Mouse (Mus musculus) left cerebral cortex, postnatal 10 days (tissue): ENCODE data around the gene Ube2h. TPM values are rescaled to one million over a fixed set of nuclear protein-coding genes. Genes with fewer than 3 reads are reported as not detected.
"Not testable (repeated sequence)": the region's sequence is repeated elsewhere in the genome, so short reads cannot be mapped to it uniquely, and the experiment has no call there.

Experiments used
- DNase-seq, 2 experiments: peaks; one replicate each; pipeline ENCODE4 v3.0.0; 2021 to 2022; ENCODE audit warnings: low spot score in 2 of 2, mixed read lengths in 1 of 2; ENCODE audit errors: extremely low spot score in 1 of 2
- intact Hi-C: fragments of 180-260 bp; cut with DNase I; formaldehyde crosslinking; loops from one replicate; pipeline ENCODE4 v1.15.1; 2025
- total RNA-seq, 2 experiments: library from RNA; stranded (reverse); gene quantifications; 2 replicates each; pipeline ENCODE4 v1.2.3; 2021

Ube2h gene
- total RNA-seq, 2 experiments from 2014 or later: 92.0 to 93.9 TPM

- intact Hi-C loops: no loop called here
- no peak for DNase-seq
These were observed 86.8 kb downstream of the Ube2h start for GRCm38 (mm10) chr6:30217581-30217980.

GRCm38 (mm10) chr6:30212468-30212867 lies 91.9 kb downstream of the Ube2h start:
- intact Hi-C loops: no loop called here
- DNase-seq: no peak

- intact Hi-C loops: no loop called here
- no peak for DNase-seq
These were observed 92.5 kb downstream of the Ube2h start for GRCm38 (mm10) chr6:30211641-30212455.

DNA sequence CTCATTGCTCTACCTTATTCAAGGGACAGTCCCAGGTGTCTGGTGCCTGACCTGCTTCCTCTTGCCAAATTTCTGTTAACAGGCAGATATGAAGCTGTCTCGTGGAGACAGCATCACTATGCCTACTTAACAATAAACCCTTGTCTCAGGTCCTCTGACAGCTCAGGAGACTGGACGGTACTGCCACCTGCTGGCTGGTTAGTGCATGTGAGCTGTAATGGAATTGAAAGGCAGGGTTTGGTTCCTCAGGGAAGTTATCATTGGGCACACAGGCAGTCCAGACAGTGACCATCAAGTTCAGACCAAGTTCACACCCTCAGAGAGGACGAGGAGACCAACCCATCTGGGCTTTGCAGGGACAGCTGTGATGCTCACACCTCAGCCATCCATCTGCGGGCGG lies 93.6 kb downstream of the Ube2h start:
- intact Hi-C loops: no loop called here
- DNase-seq: peak; percentile 61 to 78

- intact Hi-C loops: loop anchor here (5.0 to 10.0 kb wide), 3 partner anchors 117 to 354 kb away; no protein-coding TSS in a partner anchor
These were observed 95.5 kb downstream of the Ube2h start for GRCm38 (mm10) chr6:30208844-30209243.

GRCm38 (mm10) chr6:30205587-30206202 lies 98.6 kb downstream of the Ube2h start:
- DNase-seq: peak; percentile 52 to 83
- intact Hi-C loops: loop anchor here (5.0 to 10.0 kb wide), 3 partner anchors 113 to 351 kb away; no protein-coding TSS in a partner anchor

More at GRCm38 (mm10) chr6:30208844-30209243, 95.5 kb downstream of the Ube2h start:
- no peak for DNase-seq

- not testable (repeated sequence) for DNase-seq
- intact Hi-C loops: loop anchor here (5.0 to 10.0 kb wide), 3 partner anchors 113 to 350 kb away; no protein-coding TSS in a partner anchor
These were observed 99.2 kb downstream of the Ube2h start for GRCm38 (mm10) chr6:30205180-30205538.

DNA sequence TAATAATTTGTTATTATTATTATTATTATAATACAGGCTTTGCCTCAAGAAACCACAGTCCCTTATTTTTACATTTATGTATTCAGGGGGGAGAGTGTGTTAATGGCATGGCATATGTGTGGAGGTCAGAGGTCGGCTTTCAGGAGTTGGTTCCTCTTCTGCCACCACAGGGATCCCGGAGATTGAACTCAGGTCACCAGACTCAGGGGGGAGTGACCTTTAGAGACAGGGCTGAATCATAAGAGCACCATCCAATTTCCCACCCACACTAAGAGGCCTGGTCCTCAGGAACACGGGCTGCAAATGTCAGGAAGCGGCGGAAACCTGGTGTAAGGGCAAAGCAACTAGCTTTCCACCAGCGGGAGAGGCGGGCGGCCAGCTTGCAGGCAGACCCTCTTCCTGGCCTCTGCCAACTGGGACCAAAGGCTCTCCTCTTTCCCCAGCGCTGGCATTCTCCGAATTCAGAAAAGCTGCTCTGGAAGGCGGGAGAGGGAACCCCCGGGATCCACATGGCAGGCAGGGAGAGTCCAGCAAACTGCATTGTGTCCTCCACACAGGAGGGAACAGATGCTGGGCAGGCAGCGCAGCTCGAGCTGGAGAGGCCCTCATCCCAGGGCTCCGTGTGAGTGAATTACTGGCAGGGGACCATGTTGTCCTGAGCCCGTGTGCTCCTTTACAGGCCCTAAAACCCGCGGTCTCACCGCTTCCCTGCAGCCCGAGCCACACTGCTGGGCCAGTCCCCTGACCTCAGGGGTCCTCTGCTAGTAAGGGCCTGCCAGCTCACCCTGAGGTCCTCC lies 99.8 kb downstream of the Ube2h start:
- no peak for DNase-seq

DNA sequence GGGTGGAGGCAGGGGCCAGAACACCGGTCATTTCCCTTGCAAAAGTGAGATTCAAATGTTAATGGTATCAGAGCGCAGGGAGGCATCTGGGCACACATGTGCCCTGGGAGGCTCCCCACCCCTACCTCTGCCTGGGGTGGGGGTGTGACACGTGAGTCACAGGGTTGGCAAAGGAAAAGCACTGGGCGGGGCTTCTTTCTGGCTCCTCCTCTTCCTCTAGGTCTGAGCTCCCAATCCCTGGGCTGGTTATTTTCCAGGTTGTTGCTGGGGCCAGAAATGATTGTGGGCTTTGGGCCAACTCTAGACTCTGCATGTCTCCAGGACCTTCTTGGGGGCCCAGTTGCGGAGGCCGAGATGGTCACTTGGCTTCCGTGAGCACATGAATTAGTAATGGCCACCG lies 108.2 kb downstream of the Ube2h start:
- no peak for DNase-seq
- intact Hi-C loops: no loop called here

More for the DNA sequence above, 99.8 kb downstream of the Ube2h start:
- intact Hi-C loops: loop anchor here (5.0 to 10.0 kb wide), 3 partner anchors 112 to 350 kb away; no protein-coding TSS in a partner anchor

DNA sequence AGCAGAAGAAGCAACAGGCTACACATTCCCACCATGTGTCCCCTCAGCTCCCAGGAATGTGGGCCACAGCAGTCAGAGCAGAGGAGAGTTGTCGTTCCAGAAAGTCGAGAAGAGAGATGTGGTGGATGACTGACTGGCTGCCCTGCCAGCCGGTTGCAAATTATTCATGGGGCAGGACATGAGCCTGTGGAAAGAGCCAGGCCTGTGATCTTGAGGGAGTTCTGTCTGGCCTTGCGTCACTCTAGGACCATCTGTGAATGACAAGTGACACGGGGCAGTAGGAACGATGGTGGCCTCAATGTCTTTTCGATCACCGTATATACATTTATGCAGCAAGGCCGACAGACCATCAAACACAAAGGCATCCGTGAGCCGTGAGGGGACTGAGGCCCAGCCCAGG lies 108.7 kb downstream of the Ube2h start:
- DNase-seq: no peak
- intact Hi-C loops: no loop called here

GRCm38 (mm10) chr6:30183624-30184023 lies 120.7 kb downstream of the Ube2h start:
- intact Hi-C loops: no loop called here

DNA sequence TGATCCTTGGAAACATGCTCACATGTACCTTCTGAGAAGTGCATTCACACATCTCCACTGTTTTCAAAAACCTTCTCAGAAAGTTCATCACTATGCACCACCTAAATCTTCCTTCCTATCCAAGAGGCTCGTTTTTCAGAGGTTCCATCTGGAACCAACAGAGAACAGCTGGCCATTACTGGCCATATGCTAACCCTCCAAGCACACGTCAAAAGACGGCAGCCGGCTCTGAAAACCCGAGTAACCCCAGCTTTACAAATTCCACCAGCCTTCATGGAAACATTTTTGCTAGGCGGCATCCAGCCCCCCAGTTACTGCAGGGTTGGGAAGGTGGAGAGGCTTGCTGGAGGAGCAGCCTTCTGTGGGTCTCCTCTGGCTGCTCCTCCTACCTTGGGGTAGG lies 122.3 kb downstream of the Ube2h start:
- intact Hi-C loops: no loop called here
- DNase-seq: no peak

More at GRCm38 (mm10) chr6:30183624-30184023, 120.7 kb downstream of the Ube2h start:
- DNase-seq: no peak

DNA sequence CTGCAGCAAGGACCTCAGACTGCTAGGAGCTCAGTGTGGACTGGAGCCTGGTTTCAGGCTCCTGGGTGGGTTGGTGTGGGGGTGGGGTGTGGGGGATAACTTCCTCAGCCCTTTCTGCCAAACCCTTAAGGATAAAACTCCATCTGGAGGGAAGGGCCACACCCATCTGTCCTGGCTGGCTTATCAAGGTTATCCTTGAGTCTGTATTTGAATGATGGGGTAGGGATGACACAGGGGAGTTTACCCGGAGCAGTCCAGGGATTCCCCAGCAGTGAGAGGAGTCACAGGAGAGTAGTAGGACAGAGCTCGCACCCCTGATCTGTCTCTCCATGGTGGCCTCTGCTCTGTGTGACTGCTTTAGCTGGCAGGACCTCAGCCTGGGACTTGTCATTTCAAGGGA lies 124.0 kb downstream of the Ube2h start:
- no peak for DNase-seq
- intact Hi-C loops: no loop called here

- DNase-seq: no peak
- intact Hi-C loops: no loop called here
These were observed 125.3 kb downstream of the Ube2h start for GRCm38 (mm10) chr6:30179046-30179445.

- intact Hi-C loops: no loop called here
- DNase-seq: no peak
These were observed 126.2 kb downstream of the Ube2h start for GRCm38 (mm10) chr6:30178023-30178639.

DNA sequence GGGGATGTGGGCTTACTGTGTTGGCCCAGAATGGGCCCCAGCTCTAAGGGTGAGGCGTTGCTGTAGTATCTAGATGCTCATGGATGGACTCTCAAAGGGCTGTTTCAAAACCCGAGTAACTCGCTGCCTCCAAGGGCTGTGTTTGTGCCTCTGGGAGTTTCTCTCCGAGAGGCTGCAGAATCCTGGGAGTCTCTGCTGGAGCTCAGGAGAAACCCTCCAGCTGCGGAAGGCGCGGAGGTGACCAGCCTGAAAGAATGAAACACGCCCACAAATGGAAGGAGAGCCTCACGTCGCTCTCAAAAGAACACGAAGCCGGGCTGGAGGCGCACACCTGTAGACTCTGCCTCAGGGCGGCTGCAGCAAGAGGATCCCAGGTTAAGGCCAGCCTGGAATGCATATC lies 127.0 kb downstream of the Ube2h start:
- no peak for DNase-seq
- intact Hi-C loops: no loop called here

GRCm38 (mm10) chr6:30176496-30176895 lies 127.8 kb downstream of the Ube2h start:
- DNase-seq: no peak
- intact Hi-C loops: no loop called here

GRCm38 (mm10) chr6:30175918-30176421 lies 128.4 kb downstream of the Ube2h start:
- DNase-seq: no peak
- intact Hi-C loops: no loop called here
